Mouse (Mus musculus): ENCODE data around the gene Hsbp1. TPM values are rescaled to one million over a fixed set of nuclear protein-coding genes. Genes with fewer than 3 reads are reported as not detected.
A peak's percentile ranks its signal among the peaks of the same experiment; 100 is the strongest.

The Hsbp1 gene
- polyA plus RNA-seq, 1 experiment from 2014 or later = 364 TPM

DNA sequence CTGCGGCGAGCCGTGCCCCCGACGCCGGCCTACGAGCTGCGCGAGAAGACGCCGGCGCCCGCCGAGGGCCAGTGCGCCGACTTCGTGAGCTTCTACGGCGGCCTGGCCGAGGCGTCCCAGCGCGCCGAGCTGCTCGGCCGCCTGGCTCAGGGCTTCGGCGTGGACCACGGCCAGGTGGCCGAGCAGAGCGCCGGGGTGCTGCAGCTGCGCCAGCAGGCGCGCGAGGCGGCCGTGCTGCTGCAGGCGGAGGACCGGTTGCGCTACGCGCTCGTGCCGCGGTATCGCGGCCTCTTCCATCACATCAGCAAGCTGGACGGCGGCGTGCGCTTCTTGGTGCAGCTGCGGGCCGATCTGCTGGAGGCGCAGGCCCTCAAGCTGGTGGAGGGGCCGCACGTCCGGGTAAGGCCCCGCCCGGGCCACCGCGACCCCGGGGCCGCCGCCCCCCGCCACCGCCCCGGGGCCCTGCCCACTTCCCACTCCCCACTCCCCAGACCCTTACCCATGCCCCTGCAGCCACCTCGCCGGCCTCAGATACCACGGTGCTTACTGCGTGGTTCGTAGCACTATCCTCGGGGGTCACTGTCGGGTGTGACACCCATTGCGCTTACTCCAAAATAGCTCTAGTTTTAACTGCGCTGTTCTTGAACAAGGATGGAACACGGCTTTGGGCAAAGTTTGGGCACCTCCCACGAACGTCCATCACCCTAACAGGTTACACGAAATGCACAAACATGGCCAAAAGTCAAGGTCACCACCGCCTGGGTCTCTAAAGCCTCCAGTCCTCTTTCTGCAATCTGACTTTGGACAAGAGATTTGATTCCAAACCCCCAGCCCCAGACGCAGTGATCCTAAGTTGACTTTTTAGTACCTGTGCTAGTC lies 51.0 kb downstream of the Hsbp1 start:
- H3K27me3 ChIP-seq (ENCODE audit: insufficient read depth, poor library complexity, severe bottlenecking) = peaks cover 1% of the 10 kb centered on the region; the same call in 1 of the 2 replicates
- no peaks in the 10 kb centered on the region for H3K9me3 ChIP-seq
- H3K27ac ChIP-seq = peak overlapping the region; percentile 90
- DNase-seq (ENCODE audit: low spot score) = no peak
- 6% methylated on average over 83 of the region's 83 CpGs for WGBS
- H3K4me3 ChIP-seq = peak overlapping the region; percentile 87
- H3K36me3 ChIP-seq = no peaks in the 10 kb centered on the region
- peaks cover 32% of the 10 kb centered on the region for H3K4me1 ChIP-seq (replicated peaks)

Other genes with a start within 250 kb of the Hsbp1 start
- 11.5 and 13.5 TPM in 2 replicates for gene Mlycd, start 50.4 kb downstream of the Hsbp1 start, polyA plus RNA-seq (2016; fragmentation: Nextera tagmentation; extraction: Ambion mirVana)
- 0.30 and 0.36 TPM in 2 replicates for gene Osgin1, start 89.6 kb downstream of the Hsbp1 start, polyA plus RNA-seq (2016; fragmentation: Nextera tagmentation; extraction: Ambion mirVana)
- gene Necab2, start 102.2 kb downstream of the Hsbp1 start, polyA plus RNA-seq (2016; fragmentation: Nextera tagmentation; extraction: Ambion mirVana) = 9.0 and 14.0 TPM in 2 replicates
- gene Slc38a8, start 157.2 kb downstream of the Hsbp1 start, polyA plus RNA-seq (2016; fragmentation: Nextera tagmentation; extraction: Ambion mirVana) = 1.4 TPM in 1 of 2 replicates, not detected in the other
- 104 and 107 TPM in 2 replicates for gene Mbtps1, start 214.2 kb downstream of the Hsbp1 start, polyA plus RNA-seq (2016; fragmentation: Nextera tagmentation; extraction: Ambion mirVana)
- gene Hsdl1, start 230.7 kb downstream of the Hsbp1 start, polyA plus RNA-seq (2016; fragmentation: Nextera tagmentation; extraction: Ambion mirVana) = 65.1 and 78.0 TPM in 2 replicates
- gene Dnaaf1, start 230.7 kb downstream of the Hsbp1 start, polyA plus RNA-seq (2016; fragmentation: Nextera tagmentation; extraction: Ambion mirVana) = 0.39 and 1.3 TPM in 2 replicates